Mouse (Mus musculus): ENCODE results near the gene Rtkn. TPM values are rescaled to one million over a fixed set of nuclear protein-coding genes. Genes with fewer than 3 reads are reported as not detected.

The Rtkn gene
- total and polyA plus RNA-seq, 2 experiments from 2014 or later: 12.5 to 30.9 TPM

DNA sequence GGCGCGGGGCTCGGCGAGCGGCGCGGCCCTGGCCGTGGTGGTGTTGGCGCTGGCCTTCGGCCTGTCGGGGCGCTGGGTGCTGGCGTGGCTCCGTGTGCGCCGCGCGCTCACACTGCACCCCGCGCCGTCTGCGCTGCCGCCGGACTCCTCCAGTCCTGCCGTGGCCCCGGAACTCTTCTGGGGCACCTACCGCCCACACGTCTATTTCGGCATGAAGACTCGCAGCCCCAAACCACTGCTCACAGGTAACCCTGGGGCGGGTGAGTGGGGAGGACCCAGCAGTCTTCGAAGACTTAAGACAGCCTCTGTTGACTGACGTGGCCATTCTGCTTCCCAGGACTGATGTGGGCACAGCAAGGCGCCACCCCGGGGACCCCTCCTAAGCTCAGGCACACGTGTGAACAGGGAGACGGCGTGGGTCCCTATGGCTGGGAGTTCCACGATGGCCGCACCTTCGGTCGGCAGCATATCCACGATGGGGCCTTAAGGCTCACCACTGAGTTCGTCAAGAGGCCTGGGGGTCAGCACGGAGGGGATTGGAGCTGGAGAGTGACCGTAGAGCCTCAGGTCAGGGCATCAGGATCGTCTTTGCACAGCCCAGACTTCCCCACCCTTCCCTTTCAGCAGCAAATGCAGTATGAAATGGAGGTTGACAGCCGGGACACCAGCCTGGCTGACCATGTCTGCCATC is 19.4 kb upstream of the Rtkn start:
- peak overlapping the region; percentile 94 for H3K4me2 ChIP-seq (ENCODE audit: low read depth, low read length, poor library complexity, severe bottlenecking)
- H3K9ac ChIP-seq (replicated peaks; ENCODE audit: low read length, poor library complexity, severe bottlenecking): peak overlapping the region; percentile 66
- H3K27me3 ChIP-seq (ENCODE audit: insufficient read depth, low read length): no peaks in the 10 kb centered on the region
- H3K4me3 ChIP-seq (ENCODE audit: low read depth, low read length): peak overlapping the region; percentile 72
- peak; percentile 23 for DNase-seq (ENCODE audit: low spot score)
- no peaks in the 10 kb centered on the region for H3K9me3 ChIP-seq (ENCODE audit: low read length)
- H3K4me1 ChIP-seq (ENCODE audit: insufficient read depth, low read length): peaks cover 9% of the 10 kb centered on the region; the same call in 1 of the 2 replicates
- ATAC-seq (ENCODE audit: low FRiP score): peak; percentile 64
- H3K27ac ChIP-seq (ENCODE audit: low read depth, low read length): peak overlapping the region; percentile 82
- no peak for TF ChIP-seq CTCF (IDR thresholded peaks at IDR 0.05)
- 2% methylated on average over 34 of the region's 48 CpGs for WGBS
- H3K36me3 ChIP-seq (ENCODE audit: insufficient read depth, low read length): peaks cover 19% of the 10 kb centered on the region

- H3K27ac ChIP-seq (ENCODE audit: low read depth, low read length): no peak overlapping the region; the same call in 1 of the 2 replicates
- ATAC-seq (ENCODE audit: low FRiP score): no peak
- peak overlapping the region; percentile 72 for H3K4me3 ChIP-seq (ENCODE audit: low read depth, low read length)
- H3K36me3 ChIP-seq (ENCODE audit: insufficient read depth, low read length): peaks cover 19% of the 10 kb centered on the region
- TF ChIP-seq CTCF (IDR thresholded peaks at IDR 0.05): no peak
- H3K9me3 ChIP-seq (ENCODE audit: low read length): no peaks in the 10 kb centered on the region
- H3K27me3 ChIP-seq (ENCODE audit: insufficient read depth, low read length): no peaks in the 10 kb centered on the region
- 75% methylated on average over 11 of the region's 11 CpGs for WGBS
- peak overlapping the region; percentile 66 for H3K9ac ChIP-seq (replicated peaks; ENCODE audit: low read length, poor library complexity, severe bottlenecking)
- H3K4me1 ChIP-seq (ENCODE audit: insufficient read depth, low read length): peaks cover 9% of the 10 kb centered on the region; the same call in 1 of the 2 replicates
- peak overlapping the region; percentile 94 for H3K4me2 ChIP-seq (ENCODE audit: low read depth, low read length, poor library complexity, severe bottlenecking)
- no peak for DNase-seq (ENCODE audit: low spot score)
Measured at GRCm38 (mm10) chr6:83116373-83117164, 18.7 kb upstream of the Rtkn start.

DNA sequence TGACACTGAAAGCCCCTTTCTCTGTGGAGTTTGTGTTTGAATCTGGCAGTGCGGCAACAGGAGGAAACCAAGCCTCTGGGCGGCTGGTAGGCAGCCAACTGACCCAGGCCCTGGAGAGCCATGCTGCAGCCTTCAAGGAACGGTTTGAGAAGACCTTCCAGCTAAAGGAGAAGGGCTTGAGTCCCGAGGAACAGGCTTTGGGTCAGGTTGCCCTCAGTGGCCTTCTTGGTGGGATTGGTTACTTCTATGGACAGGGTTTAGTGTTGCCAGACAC is 18.2 kb upstream of the Rtkn start:
- Histone ChIP-seq H3K9ac (replicated peaks; ENCODE audit: low read length, poor library complexity, severe bottlenecking) (no peak overlapping the region), H3K9me3 (ENCODE audit: low read length) (no peaks in the 10 kb centered on the region), H3K4me2 (ENCODE audit: low read depth, low read length, poor library complexity, severe bottlenecking) (no peak overlapping the region), H3K4me3 (ENCODE audit: low read depth, low read length) (no peak overlapping the region), H3K27ac (ENCODE audit: low read depth, low read length) (no peak overlapping the region), H3K4me1 (ENCODE audit: insufficient read depth, low read length) (peaks cover 9% of the 10 kb centered on the region; the same call in 1 of the 2 replicates), H3K27me3 (ENCODE audit: insufficient read depth, low read length) (no peaks in the 10 kb centered on the region), H3K36me3 (ENCODE audit: insufficient read depth, low read length) (peaks cover 19% of the 10 kb centered on the region)
- ATAC-seq (ENCODE audit: low FRiP score): no peak
- 87% methylated on average over 4 of the region's 4 CpGs for WGBS
- no peak for TF ChIP-seq CTCF (IDR thresholded peaks at IDR 0.05)
- no peak for DNase-seq (ENCODE audit: low spot score)

GRCm38 (mm10) chr6:83117616-83118015 is 17.6 kb upstream of the Rtkn start:
- H3K4me1 ChIP-seq (ENCODE audit: insufficient read depth, low read length): peaks cover 9% of the 10 kb centered on the region; the same call in 1 of the 2 replicates
- 90% methylated on average over 13 of the region's 13 CpGs for WGBS

DNA sequence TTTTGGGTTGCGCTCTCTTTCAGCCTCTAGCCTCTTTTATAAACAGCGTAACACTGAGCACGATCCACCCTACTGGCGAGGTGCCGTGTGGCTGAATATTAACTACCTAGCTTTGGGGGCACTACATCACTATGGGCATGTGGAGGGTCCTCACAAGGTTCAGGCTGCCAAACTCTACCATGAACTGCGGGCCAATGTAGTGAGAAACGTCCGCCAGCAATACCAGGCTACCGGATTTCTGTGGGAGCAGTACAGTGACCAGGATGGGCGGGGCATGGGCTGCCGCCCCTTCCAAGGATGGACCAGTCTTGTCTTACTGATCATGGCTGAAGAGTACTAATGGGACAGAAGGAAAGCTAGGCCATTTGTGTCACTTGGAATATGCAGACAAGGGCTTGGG is 16.9 kb upstream of the Rtkn start:
- peaks cover 19% of the 10 kb centered on the region for H3K36me3 ChIP-seq (ENCODE audit: insufficient read depth, low read length)
- no peak overlapping the region for H3K27ac ChIP-seq (ENCODE audit: low read depth, low read length)
- no peaks in the 10 kb centered on the region for H3K9me3 ChIP-seq (ENCODE audit: low read length)
- TF ChIP-seq CTCF (IDR thresholded peaks at IDR 0.05): no peak; the same call in 1 of the 2 replicates
- H3K4me1 ChIP-seq (ENCODE audit: insufficient read depth, low read length): peaks cover 9% of the 10 kb centered on the region; the same call in 1 of the 2 replicates
- H3K9ac ChIP-seq (replicated peaks; ENCODE audit: low read length, poor library complexity, severe bottlenecking): no peak overlapping the region
- no peak overlapping the region for H3K4me3 ChIP-seq (ENCODE audit: low read depth, low read length)
- ATAC-seq (ENCODE audit: low FRiP score): no peak
- no peaks in the 10 kb centered on the region for H3K27me3 ChIP-seq (ENCODE audit: insufficient read depth, low read length)
- no peak overlapping the region for H3K4me2 ChIP-seq (ENCODE audit: low read depth, low read length, poor library complexity, severe bottlenecking)
- 83% methylated on average over 11 of the region's 11 CpGs for WGBS
- no peak for DNase-seq (ENCODE audit: low spot score)

More at GRCm38 (mm10) chr6:83117616-83118015, 17.6 kb upstream of the Rtkn start:
- Histone ChIP-seq H3K27ac (ENCODE audit: low read depth, low read length) (no peak overlapping the region), H3K4me2 (ENCODE audit: low read depth, low read length, poor library complexity, severe bottlenecking) (no peak overlapping the region), H3K36me3 (ENCODE audit: insufficient read depth, low read length) (peaks cover 19% of the 10 kb centered on the region), H3K27me3 (ENCODE audit: insufficient read depth, low read length) (no peaks in the 10 kb centered on the region), H3K9me3 (ENCODE audit: low read length) (no peaks in the 10 kb centered on the region), H3K4me3 (ENCODE audit: low read depth, low read length) (no peak overlapping the region), H3K9ac (replicated peaks; ENCODE audit: low read length, poor library complexity, severe bottlenecking) (no peak overlapping the region)
- DNase-seq (ENCODE audit: low spot score) (no peak), ATAC-seq (ENCODE audit: low FRiP score) (no peak)
- no peak for TF ChIP-seq CTCF (IDR thresholded peaks at IDR 0.05)
